Mouse (Mus musculus): ENCODE measurements around the gene Mylk3. TPM values are rescaled to one million over a fixed set of nuclear protein-coding genes. Genes with fewer than 3 reads are reported as not detected.

Gene Mylk3
- polyA plus RNA-seq, 1 experiment from 2014 or later, result 2.6 TPM

GRCm38 (mm10) chr8:85301941-85302340 lies 84.2 kb downstream of the Mylk3 start:
- DNase-seq (ENCODE audit: low spot score), result no peak
- peaks cover 33% of the 10 kb centered on the region for H3K4me1 ChIP-seq
- H3K4me3 ChIP-seq, result peak overlapping the region; percentile 13; the same call in 1 of the 2 replicates
- no peaks in the 10 kb centered on the region for H3K9me3 ChIP-seq
- peaks cover 59% of the 10 kb centered on the region for H3K36me3 ChIP-seq (replicated peaks)
- H3K27ac ChIP-seq (replicated peaks), result no peak overlapping the region
- no peaks in the 10 kb centered on the region for H3K27me3 ChIP-seq (replicated peaks; ENCODE audit: low read depth, poor library complexity, severe bottlenecking)
- 79% methylated on average over 1 of the region's 1 CpGs for WGBS

- Histone ChIP-seq H3K9me3 (no peaks in the 10 kb centered on the region), H3K27ac (replicated peaks) (peak within 1 kb of the TSS; percentile 98), H3K36me3 (replicated peaks) (peaks cover 38% of the 10 kb centered on the region), H3K4me3 (peak within 1 kb of the TSS; percentile 99), H3K4me1 (peaks cover 33% of the 10 kb centered on the region), H3K27me3 (replicated peaks; ENCODE audit: low read depth, poor library complexity, severe bottlenecking) (no peaks in the 10 kb centered on the region)
- DNase-seq (ENCODE audit: low spot score), result peak; percentile 97
- under 1% methylated on average over 63 of the region's 63 CpGs for WGBS
Measured at GRCm38 (mm10) chr8:85299434-85300077, 86.6 kb downstream of the Mylk3 start, which contains the start of the genes Orc6 and Vps35. Orc6 (plus strand) TSS chr8:85299632. Vps35 (minus strand) TSS chr8:85299802.

GRCm38 (mm10) chr8:85298600-85299433 lies 87.3 kb downstream of the Mylk3 start:
- DNase-seq (ENCODE audit: low spot score), result no peak
- H3K36me3 ChIP-seq (replicated peaks), result peaks cover 39% of the 10 kb centered on the region
- WGBS, result under 1% methylated on average over 53 of the region's 53 CpGs
- no peaks in the 10 kb centered on the region for H3K27me3 ChIP-seq (replicated peaks; ENCODE audit: low read depth, poor library complexity, severe bottlenecking)
- peak overlapping the region; percentile 98 for H3K27ac ChIP-seq (replicated peaks)
- H3K4me1 ChIP-seq, result peaks cover 33% of the 10 kb centered on the region
- H3K4me3 ChIP-seq, result peak overlapping the region; percentile 99
- no peaks in the 10 kb centered on the region for H3K9me3 ChIP-seq

- no peak overlapping the region for H3K4me3 ChIP-seq
- no peak overlapping the region for H3K27ac ChIP-seq (replicated peaks)
- no peaks in the 10 kb centered on the region for H3K9me3 ChIP-seq
- 95% methylated on average over 1 of the region's 1 CpGs for WGBS
- no peaks in the 10 kb centered on the region for H3K27me3 ChIP-seq (replicated peaks; ENCODE audit: low read depth, poor library complexity, severe bottlenecking)
- no peak for DNase-seq (ENCODE audit: low spot score)
- H3K4me1 ChIP-seq, result no peaks in the 10 kb centered on the region
- H3K36me3 ChIP-seq (replicated peaks), result peaks cover 93% of the 10 kb centered on the region
Measured at GRCm38 (mm10) chr8:85286846-85287245, 99.3 kb downstream of the Mylk3 start.

Other genes starting within 250 kb of the Mylk3 start
- gene Cks1brt, start 234.4 kb downstream of the Mylk3 start, polyA plus RNA-seq (2016; fragmentation: Nextera tagmentation; extraction: Ambion mirVana), result not detected in 2 replicates
- gene Olfr371, start 160.4 kb downstream of the Mylk3 start, polyA plus RNA-seq (2016; fragmentation: Nextera tagmentation; extraction: Ambion mirVana), result not detected in 2 replicates
- gene Orc6, start 86.7 kb downstream of the Mylk3 start, polyA plus RNA-seq (2016; fragmentation: Nextera tagmentation; extraction: Ambion mirVana), result 154 and 158 TPM in 2 replicates
- 140 and 147 TPM in 2 replicates for gene Vps35, start 86.5 kb downstream of the Mylk3 start, polyA plus RNA-seq (2016; fragmentation: Nextera tagmentation; extraction: Ambion mirVana)
- 43.3 and 44.4 TPM in 2 replicates for gene 4921524J17Rik, start 46.5 kb upstream of the Mylk3 start, polyA plus RNA-seq (2016; fragmentation: Nextera tagmentation; extraction: Ambion mirVana)
- 47.8 and 48.7 TPM in 2 replicates for gene Gpt2, start 106.2 kb upstream of the Mylk3 start, polyA plus RNA-seq (2016; fragmentation: Nextera tagmentation; extraction: Ambion mirVana)
- gene Dnaja2, start 169.0 kb upstream of the Mylk3 start, polyA plus RNA-seq (2016; fragmentation: Nextera tagmentation; extraction: Ambion mirVana), result 198 and 212 TPM in 2 replicates